Mouse (Mus musculus): ENCODE data around the gene Thrap3.

GRCm38 (mm10) chr4:126250659-126251058 lies 48.1 kb upstream of the Thrap3 start:
- TF ChIP-seq CTCF (IDR thresholded peaks at IDR 0.05; ENCODE audit: borderline replicate concordance, insufficient read depth, low read depth, low read length) (no peak), POLR2A (IDR thresholded peaks at IDR 0.05; ENCODE audit: borderline replicate concordance, insufficient read depth, low read length) (no peak)

All from cerebellum, adult 2 months (tissue).